Mouse (Mus musculus): ENCODE measurements at regions not wholly inside any gene's neighbourhood (a gene's known extent, or its start where the extent isn't known, plus 50 kb on each side); places are given as distances from the start of the nearest gene placed in this dataset.
"Not testable (repeated sequence)": the region's sequence is repeated elsewhere in the genome, so short reads cannot be mapped to it uniquely, and the experiment has no call there.

DNA sequence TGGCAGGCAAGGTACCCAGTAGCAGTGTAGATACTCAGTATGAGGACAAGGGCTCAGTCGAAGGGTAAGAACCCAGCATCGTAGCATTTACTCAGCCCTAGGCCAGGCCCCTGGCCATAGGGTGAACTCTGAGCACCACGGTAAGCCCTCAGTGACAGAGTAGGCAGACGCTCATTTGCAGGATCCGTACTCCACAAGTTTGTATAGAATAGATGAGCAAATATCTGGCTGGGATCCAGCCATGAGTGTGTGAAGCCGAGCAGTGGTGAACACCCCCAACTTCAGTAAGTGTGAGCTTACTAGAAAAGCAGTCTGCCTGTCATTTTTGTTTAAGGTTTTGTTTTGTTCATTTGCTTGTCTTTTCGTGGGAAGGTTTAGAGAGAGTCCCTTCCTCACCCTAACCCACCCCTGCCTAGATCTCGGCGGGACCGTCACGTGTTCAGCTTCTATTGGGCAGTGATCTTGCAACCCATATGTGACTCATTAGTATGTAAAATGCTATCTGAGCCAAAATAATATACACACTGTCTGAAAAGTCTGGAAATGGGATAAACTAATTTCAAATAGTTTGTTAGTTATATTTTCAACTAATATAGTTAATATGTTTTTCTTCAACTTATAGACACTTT lies 76.3 kb downstream of the Gm5447 start:
- Histone ChIP-seq H3K36me3 (ENCODE audit: control insufficient read depth, insufficient read depth, low read length) (no peaks in the 10 kb centered on the region), H3K9ac (ENCODE audit: low read length) (no peak overlapping the region), H3K27me3 (replicated peaks; ENCODE audit: control insufficient read depth, insufficient read depth, low read length) (no peaks in the 10 kb centered on the region), H3K4me2 (ENCODE audit: low read length) (no peak overlapping the region), H3K4me1 (ENCODE audit: control insufficient read depth, insufficient read depth, low read length) (no peaks in the 10 kb centered on the region), H3K27ac (ENCODE audit: low read depth, low read length) (no peak overlapping the region), H3K9me3 (replicated peaks; ENCODE audit: control insufficient read depth, low read length) (no peaks in the 10 kb centered on the region), H3K4me3 (ENCODE audit: low read depth, low read length) (no peak overlapping the region)
- ATAC-seq (no peak), DNase-seq (ENCODE audit: low spot score) (peak; percentile 16)
- WGBS = 50% methylated on average over 11 of the region's 11 CpGs

DNA sequence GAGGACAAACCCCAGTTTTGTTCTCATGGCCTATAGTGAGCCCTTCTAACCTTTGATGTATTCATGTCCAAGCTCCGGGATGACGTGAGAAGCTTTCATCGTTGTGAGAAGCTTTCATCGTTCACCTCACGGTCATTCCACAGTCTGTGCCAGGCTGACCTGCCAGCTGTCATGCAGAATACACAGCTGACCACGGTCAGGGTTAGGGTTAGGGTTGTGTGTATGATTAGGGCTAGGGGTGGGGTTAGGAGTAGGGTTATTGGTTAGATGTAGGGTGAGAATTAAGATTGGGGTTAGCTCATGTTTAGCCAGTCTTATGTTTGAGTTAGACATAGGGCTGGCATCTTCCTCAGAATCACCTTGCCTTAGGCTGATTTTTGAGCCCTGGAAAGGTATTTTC lies 77.6 kb downstream of the Gm5447 start:
- DNase-seq (ENCODE audit: low spot score); H3K4me3 ChIP-seq (ENCODE audit: low read depth, low read length); H3K4me1 ChIP-seq (ENCODE audit: control insufficient read depth, insufficient read depth, low read length); H3K4me2 ChIP-seq (ENCODE audit: low read length); H3K27me3 ChIP-seq (replicated peaks; ENCODE audit: control insufficient read depth, insufficient read depth, low read length); H3K36me3 ChIP-seq (ENCODE audit: control insufficient read depth, insufficient read depth, low read length); ATAC-seq; H3K27ac ChIP-seq (ENCODE audit: low read depth, low read length); H3K9me3 ChIP-seq (replicated peaks; ENCODE audit: control insufficient read depth, low read length); H3K9ac ChIP-seq (ENCODE audit: low read length): not testable (repeated sequence)
- no CpG with 5 or more reads among the region's 6 CpGs for WGBS

- no peak overlapping the region for H3K9ac ChIP-seq (ENCODE audit: low read length)
- H3K36me3 ChIP-seq (ENCODE audit: control insufficient read depth, insufficient read depth, low read length) = no peaks in the 10 kb centered on the region
- no peak overlapping the region for H3K4me2 ChIP-seq (ENCODE audit: low read length)
- no peaks in the 10 kb centered on the region for H3K9me3 ChIP-seq (replicated peaks; ENCODE audit: control insufficient read depth, low read length)
- H3K27me3 ChIP-seq (replicated peaks; ENCODE audit: control insufficient read depth, insufficient read depth, low read length) = no peaks in the 10 kb centered on the region
- H3K4me3 ChIP-seq (ENCODE audit: low read depth, low read length) = no peak overlapping the region
- no peaks in the 10 kb centered on the region for H3K4me1 ChIP-seq (ENCODE audit: control insufficient read depth, insufficient read depth, low read length)
- H3K27ac ChIP-seq (ENCODE audit: low read depth, low read length) = no peak overlapping the region
- ATAC-seq = no peak
- WGBS = 94% methylated on average over 8 of the region's 8 CpGs
- DNase-seq (ENCODE audit: low spot score) = no peak
Observed at GRCm38 (mm10) chr13:31054356-31054755, 80.4 kb downstream of the Gm5447 start.

- Histone ChIP-seq H3K4me3 (ENCODE audit: low read depth, low read length) (no peak overlapping the region), H3K27ac (ENCODE audit: low read depth, low read length) (no peak overlapping the region), H3K9ac (ENCODE audit: low read length) (no peak overlapping the region), H3K9me3 (replicated peaks; ENCODE audit: control insufficient read depth, low read length) (no peaks in the 10 kb centered on the region), H3K36me3 (ENCODE audit: control insufficient read depth, insufficient read depth, low read length) (no peaks in the 10 kb centered on the region), H3K4me1 (ENCODE audit: control insufficient read depth, insufficient read depth, low read length) (no peaks in the 10 kb centered on the region), H3K4me2 (ENCODE audit: low read length) (no peak overlapping the region), H3K27me3 (replicated peaks; ENCODE audit: control insufficient read depth, insufficient read depth, low read length) (no peaks in the 10 kb centered on the region)
- no peak for ATAC-seq
- WGBS = 61% methylated on average over 5 of the region's 5 CpGs
- no peak for DNase-seq (ENCODE audit: low spot score)
Observed at GRCm38 (mm10) chr13:31055376-31056083, 81.5 kb downstream of the Gm5447 start.

DNA sequence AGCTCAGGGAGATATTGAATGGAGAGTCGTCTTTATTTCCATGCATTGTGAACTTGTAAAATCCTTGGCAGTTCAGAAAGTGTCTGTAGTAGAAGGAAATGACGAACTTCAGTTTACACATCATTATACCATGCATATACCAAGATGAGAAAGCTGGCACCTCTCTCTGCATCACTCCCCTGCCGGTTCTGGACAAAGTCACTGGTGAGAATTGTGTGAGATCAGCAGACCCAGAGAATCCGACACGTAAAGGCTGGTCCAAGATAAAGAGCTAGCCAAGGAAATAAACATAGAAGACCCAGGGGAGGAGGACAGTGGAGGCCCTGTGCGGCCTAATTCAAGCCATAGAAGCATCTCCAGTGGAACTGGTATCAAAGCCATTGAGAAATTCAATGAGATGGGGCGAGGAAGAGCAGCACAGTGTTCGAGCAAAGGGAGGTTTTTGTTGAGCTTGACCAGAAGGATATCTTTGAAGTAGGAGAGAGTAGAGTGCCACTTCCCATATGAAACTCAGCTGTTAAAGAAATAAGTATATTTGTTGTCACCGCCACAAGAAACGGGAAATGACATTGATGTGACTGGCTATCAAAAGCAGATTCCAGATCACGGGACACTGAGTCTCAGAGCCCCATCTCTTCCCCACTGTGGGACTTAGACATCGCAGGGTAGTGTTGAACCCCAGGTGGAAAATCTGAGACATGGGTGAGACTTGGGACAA lies 82.3 kb downstream of the Gm5447 start:
- no peaks in the 10 kb centered on the region for H3K9me3 ChIP-seq (replicated peaks; ENCODE audit: control insufficient read depth, low read length)
- H3K27me3 ChIP-seq (replicated peaks; ENCODE audit: control insufficient read depth, insufficient read depth, low read length) = no peaks in the 10 kb centered on the region
- no peak overlapping the region for H3K4me2 ChIP-seq (ENCODE audit: low read length)
- no peaks in the 10 kb centered on the region for H3K36me3 ChIP-seq (ENCODE audit: control insufficient read depth, insufficient read depth, low read length)
- DNase-seq (ENCODE audit: low spot score) (no peak), ATAC-seq (no peak)
- H3K4me3 ChIP-seq (ENCODE audit: low read depth, low read length) = no peak overlapping the region
- H3K27ac ChIP-seq (ENCODE audit: low read depth, low read length) = no peak overlapping the region
- no peaks in the 10 kb centered on the region for H3K4me1 ChIP-seq (ENCODE audit: control insufficient read depth, insufficient read depth, low read length)
- H3K9ac ChIP-seq (ENCODE audit: low read length) = no peak overlapping the region
- whole genome bisulfite sequencing = 90% methylated on average over 12 of the region's 12 CpGs

GRCm38 (mm10) chr13:31060916-31061431 lies 87.0 kb downstream of the Gm5447 start:
- DNase-seq (ENCODE audit: low spot score) (no peak), ATAC-seq (no peak)
- Histone ChIP-seq H3K4me1 (ENCODE audit: control insufficient read depth, insufficient read depth, low read length) (no peaks in the 10 kb centered on the region), H3K9ac (ENCODE audit: low read length) (no peak overlapping the region), H3K9me3 (replicated peaks; ENCODE audit: control insufficient read depth, low read length) (no peaks in the 10 kb centered on the region), H3K36me3 (ENCODE audit: control insufficient read depth, insufficient read depth, low read length) (no peaks in the 10 kb centered on the region), H3K4me2 (ENCODE audit: low read length) (no peak overlapping the region), H3K27ac (ENCODE audit: low read depth, low read length) (no peak overlapping the region), H3K27me3 (replicated peaks; ENCODE audit: control insufficient read depth, insufficient read depth, low read length) (no peaks in the 10 kb centered on the region), H3K4me3 (ENCODE audit: low read depth, low read length) (no peak overlapping the region)
- 78% methylated on average over 6 of the region's 6 CpGs for whole genome bisulfite sequencing

- Histone ChIP-seq H3K36me3 (ENCODE audit: control insufficient read depth, insufficient read depth, low read length) (no peaks in the 10 kb centered on the region), H3K4me1 (ENCODE audit: control insufficient read depth, insufficient read depth, low read length) (no peaks in the 10 kb centered on the region), H3K27me3 (replicated peaks; ENCODE audit: control insufficient read depth, insufficient read depth, low read length) (no peaks in the 10 kb centered on the region), H3K9ac (ENCODE audit: low read length) (no peak overlapping the region), H3K4me2 (ENCODE audit: low read length) (no peak overlapping the region), H3K9me3 (replicated peaks; ENCODE audit: control insufficient read depth, low read length) (no peaks in the 10 kb centered on the region), H3K4me3 (ENCODE audit: low read depth, low read length) (no peak overlapping the region), H3K27ac (ENCODE audit: low read depth, low read length) (no peak overlapping the region)
- no peak for DNase-seq (ENCODE audit: low spot score)
- 74% methylated on average over 2 of the region's 2 CpGs for WGBS
- ATAC-seq = no peak
Observed at GRCm38 (mm10) chr13:31068343-31068742, 94.3 kb downstream of the Gm5447 start.

DNA sequence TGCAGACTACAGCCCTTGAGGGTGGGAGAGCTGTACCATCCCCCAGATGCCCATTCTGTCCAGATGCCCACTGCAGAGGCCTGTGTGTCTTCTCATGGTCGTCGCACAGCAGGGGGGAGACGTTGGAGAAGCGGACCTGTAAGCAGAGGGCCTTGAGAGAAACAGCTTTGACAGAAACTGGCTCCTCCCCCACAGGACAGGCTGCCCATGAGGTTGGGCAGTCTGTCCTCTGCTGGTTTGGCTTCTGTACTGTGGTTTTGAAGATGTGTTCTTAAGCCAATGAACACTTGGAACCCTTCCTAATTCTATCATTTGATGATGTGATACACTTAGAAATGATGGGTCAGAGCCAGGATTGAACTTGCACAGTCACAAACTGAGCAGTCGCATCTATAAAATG lies 102.5 kb downstream of the Gm5447 start:
- DNase-seq (ENCODE audit: low spot score) (no peak), ATAC-seq (no peak)
- WGBS = 51% methylated on average over 5 of the region's 5 CpGs
- no peak overlapping the region for H3K27ac ChIP-seq (ENCODE audit: low read depth, low read length)
- H3K4me3 ChIP-seq (ENCODE audit: low read depth, low read length) = no peak overlapping the region
- 0 out of 2 replicates have a peak, but pooled peaks cover 4% of the 10 kb centered on the region for H3K27me3 ChIP-seq (replicated peaks; ENCODE audit: control insufficient read depth, insufficient read depth, low read length)
- no peak overlapping the region for H3K4me2 ChIP-seq (ENCODE audit: low read length)
- no peaks in the 10 kb centered on the region for H3K9me3 ChIP-seq (replicated peaks; ENCODE audit: control insufficient read depth, low read length)
- no peaks in the 10 kb centered on the region for H3K36me3 ChIP-seq (ENCODE audit: control insufficient read depth, insufficient read depth, low read length)
- no peak overlapping the region for H3K9ac ChIP-seq (ENCODE audit: low read length)
- H3K4me1 ChIP-seq (ENCODE audit: control insufficient read depth, insufficient read depth, low read length) = no peaks in the 10 kb centered on the region

- no peak overlapping the region for H3K27ac ChIP-seq (ENCODE audit: low read depth, low read length)
- ATAC-seq (no peak), DNase-seq (ENCODE audit: low spot score) (no peak)
- H3K36me3 ChIP-seq (ENCODE audit: control insufficient read depth, insufficient read depth, low read length) = no peaks in the 10 kb centered on the region
- 0 out of 2 replicates have a peak, but pooled peaks cover 4% of the 10 kb centered on the region for H3K27me3 ChIP-seq (replicated peaks; ENCODE audit: control insufficient read depth, insufficient read depth, low read length)
- 61% methylated on average over 3 of the region's 3 CpGs for WGBS
- H3K4me3 ChIP-seq (ENCODE audit: low read depth, low read length) = no peak overlapping the region
- H3K4me2 ChIP-seq (ENCODE audit: low read length) = no peak overlapping the region
- H3K9ac ChIP-seq (ENCODE audit: low read length) = no peak overlapping the region
- no peaks in the 10 kb centered on the region for H3K4me1 ChIP-seq (ENCODE audit: control insufficient read depth, insufficient read depth, low read length)
- H3K9me3 ChIP-seq (replicated peaks; ENCODE audit: control insufficient read depth, low read length) = no peaks in the 10 kb centered on the region
Observed at GRCm38 (mm10) chr13:31078751-31079150, 104.7 kb downstream of the Gm5447 start.

All from forebrain, embryonic 14.5 days (tissue).